Mouse (Mus musculus) ES-E14 (cell line): ENCODE results near the gene Clec5a.

Source experiments
- MAFK ChIP-seq: IDR thresholded peaks from 2 replicates; pipeline ENCODE4 v1.6.1; 2014; ENCODE audit warnings: mild to moderate bottlenecking, low read depth, low read length, inconsistent platforms; ENCODE audit not compliant: insufficient read depth
- ZNF384 ChIP-seq: IDR thresholded peaks from 2 replicates; pipeline ENCODE4 v1.6.1; 2012; ENCODE audit warnings: low read depth, low read length, inconsistent platforms

- TF ChIP-seq MAFK, result no peak
- no peak for TF ChIP-seq ZNF384
Measured at GRCm38 (mm10) chr6:40554950-40555349, 30.7 kb downstream of the Clec5a start, which contains the start of gene Olfr461.
